In the genomic region with DNA sequence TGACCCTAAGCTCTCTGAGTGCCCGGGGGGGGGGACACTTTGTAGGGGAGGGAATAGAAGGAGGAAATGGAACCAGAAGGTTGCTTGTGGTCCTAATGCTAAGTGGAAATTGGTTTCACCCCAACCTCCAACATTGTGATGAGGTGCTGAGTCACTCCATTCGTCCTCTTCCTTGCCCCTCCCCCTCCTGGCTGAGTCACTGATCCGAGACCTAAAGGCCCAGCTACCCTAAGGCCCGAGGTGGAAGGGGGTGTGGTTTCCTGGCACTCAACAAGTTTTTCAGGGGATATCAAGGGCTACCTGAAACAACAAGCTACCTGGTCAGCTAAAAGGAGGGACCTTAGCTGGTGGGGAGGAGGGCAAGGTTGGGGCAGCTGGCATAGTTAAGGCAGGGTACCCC, we compare ENCODE assay signal across 10 mouse cellular contexts. TPM values are rescaled to one million over a fixed set of nuclear protein-coding genes. Genes with fewer than 3 reads are reported as not detected.
DNase-seq lines count a peak whose midpoint lies in the region; ATAC-seq lines count a peak whose summit lies in the region.
"Had no signal": no experiment of that assay in that cellular context is flagged by ENCODE, and none has a peak within 500 bp of the region (broad histone marks: within the 10 kb centered on the region; RNA-seq: fewer than 3 reads in every experiment).

No protein-coding gene starts in this region.

- H3K9me3 ChIP-seq in lung, embryonic 15.5 days = no peaks in the 10 kb centered on the region
- no peaks in the 10 kb centered on the region for H3K9me3 ChIP-seq in midbrain, embryonic 13.5 days
- no peaks in the 10 kb centered on the region for H3K9me3 ChIP-seq in forebrain, embryonic 15.5 days
- H3K9me3 ChIP-seq in midbrain, embryonic 14.5 days (ENCODE audit: control insufficient read depth, low read length) = no peaks in the 10 kb centered on the region
- H3K9me3 ChIP-seq: embryonic facial prominence, embryonic 15.5 days; neural tube, embryonic 12.5 days had no signal

- no peak overlapping the region for H3K4me2 ChIP-seq in lung, embryonic 15.5 days
- H3K4me2 ChIP-seq in midbrain, embryonic 13.5 days (replicated peaks) = no peak overlapping the region
- no peak overlapping the region for H3K4me2 ChIP-seq in forebrain, embryonic 15.5 days (replicated peaks)
- H3K4me2 ChIP-seq in midbrain, embryonic 14.5 days (ENCODE audit: low read length) = no peak overlapping the region
- H3K4me2 ChIP-seq: embryonic facial prominence, embryonic 15.5 days; neural tube, embryonic 12.5 days had no signal

- no peaks in the 10 kb centered on the region for H3K27me3 ChIP-seq in lung, embryonic 15.5 days
- H3K27me3 ChIP-seq in midbrain, embryonic 13.5 days = 0 out of 2 replicates have a peak, but pooled peaks cover 4% of the 10 kb centered on the region
- no peaks in the 10 kb centered on the region for H3K27me3 ChIP-seq in forebrain, embryonic 15.5 days
- H3K27me3 ChIP-seq in midbrain, embryonic 14.5 days (ENCODE audit: control insufficient read depth, insufficient read depth, low read length) = no peaks in the 10 kb centered on the region
- H3K27me3 ChIP-seq: embryonic facial prominence, embryonic 15.5 days; neural tube, embryonic 12.5 days had no signal

- H3K4me1 ChIP-seq in lung, embryonic 15.5 days = no peaks in the 10 kb centered on the region
- no peaks in the 10 kb centered on the region for H3K4me1 ChIP-seq in midbrain, embryonic 13.5 days (replicated peaks)
- 0 out of 2 replicates have a peak, but pooled peaks cover 2% of the 10 kb centered on the region for H3K4me1 ChIP-seq in forebrain, embryonic 15.5 days
- no peaks in the 10 kb centered on the region for H3K4me1 ChIP-seq in midbrain, embryonic 14.5 days (ENCODE audit: control insufficient read depth, insufficient read depth, low read length)
- H3K4me1 ChIP-seq: neural tube, embryonic 12.5 days had no signal

- no peak overlapping the region for H3K27ac ChIP-seq in lung, embryonic 15.5 days
- H3K27ac ChIP-seq in midbrain, embryonic 13.5 days = no peak overlapping the region
- H3K27ac ChIP-seq in forebrain, embryonic 15.5 days (replicated peaks) = no peak overlapping the region
- H3K27ac ChIP-seq in midbrain, embryonic 14.5 days (replicated peaks; ENCODE audit: low read depth, low read length) = no peak overlapping the region
- H3K27ac ChIP-seq: embryonic facial prominence, embryonic 15.5 days; neural tube, embryonic 12.5 days had no signal

- 0 out of 2 replicates have a peak, but pooled peaks have one; percentile 12 for ATAC-seq in lung, embryonic 15.5 days (ENCODE audit: borderline replicate concordance, extremely low read depth, low FRiP score, low TSS enrichment)
- no peak for ATAC-seq in midbrain, embryonic 13.5 days
- ATAC-seq in forebrain, embryonic 15.5 days (replicated peaks) = no peak
- no peak for ATAC-seq in midbrain, embryonic 14.5 days (ENCODE audit: low FRiP score, low TSS enrichment)

- no peak overlapping the region for H3K9ac ChIP-seq in lung, embryonic 15.5 days
- H3K9ac ChIP-seq in midbrain, embryonic 13.5 days (replicated peaks) = no peak overlapping the region
- no peak overlapping the region for H3K9ac ChIP-seq in forebrain, embryonic 15.5 days (replicated peaks)
- no peak overlapping the region for H3K9ac ChIP-seq in midbrain, embryonic 14.5 days (replicated peaks; ENCODE audit: low read length)
- H3K9ac ChIP-seq: embryonic facial prominence, embryonic 15.5 days; neural tube, embryonic 12.5 days had no signal

- no peak for DNase-seq in lung, postnatal 25 days (ENCODE audit: low spot score)
- peak; percentile 90 to 94 for DNase-seq in adrenal gland, postnatal 36 days
- DNase-seq in kidney, postnatal 36 days = peak; percentile 70 to 77
- DNase-seq in spleen, postnatal 36 days (ENCODE audit: low spot score in 2 of 2) = peak; percentile 47 to 73
- no peak for DNase-seq in midbrain, embryonic 14.5 days

- H3K36me3 ChIP-seq in lung, embryonic 15.5 days = no peaks in the 10 kb centered on the region
- H3K36me3 ChIP-seq in midbrain, embryonic 13.5 days = no peaks in the 10 kb centered on the region
- H3K36me3 ChIP-seq in forebrain, embryonic 15.5 days = no peaks in the 10 kb centered on the region
- H3K36me3 ChIP-seq in midbrain, embryonic 14.5 days (ENCODE audit: control insufficient read depth, insufficient read depth, low read length) = no peaks in the 10 kb centered on the region
- H3K36me3 ChIP-seq: embryonic facial prominence, embryonic 15.5 days; neural tube, embryonic 12.5 days had no signal

- 24% methylated on average over 4 of the region's 4 CpGs for WGBS in lung, embryonic 15.5 days
- 19% methylated on average over 4 of the region's 4 CpGs for WGBS in midbrain, embryonic 13.5 days
- 28% methylated on average over 4 of the region's 4 CpGs for WGBS in forebrain, embryonic 15.5 days
- WGBS in midbrain, embryonic 14.5 days = 25% methylated on average over 4 of the region's 4 CpGs

- no peak overlapping the region for H3K4me3 ChIP-seq in lung, embryonic 15.5 days
- H3K4me3 ChIP-seq in midbrain, embryonic 13.5 days (replicated peaks) = no peak overlapping the region
- H3K4me3 ChIP-seq in forebrain, embryonic 15.5 days = no peak overlapping the region
- no peak overlapping the region for H3K4me3 ChIP-seq in midbrain, embryonic 14.5 days (replicated peaks; ENCODE audit: low read depth, low read length)
- H3K4me3 ChIP-seq: embryonic facial prominence, embryonic 15.5 days; neural tube, embryonic 12.5 days had no signal

RNA-seq across cellular contexts. Expression of gene Ctsd, which starts 5.4 kb away (rescaled TPM):
- 272 and 299 TPM in 2 replicates for polyA plus RNA-seq in lung, embryonic 15.5 days (2015; fragmentation: Nextera tagmentation; extraction: Ambion mirVana)
- 1,000 to 10,000 TPM in 1 of 2 experiments, 100 to 1,000 TPM in 1; 932 to 1,123 TPM for total RNA-seq in adrenal gland, postnatal 36 days (2021)
- polyA plus RNA-seq in midbrain, embryonic 13.5 days (2015; fragmentation: Nextera tagmentation; extraction: Ambion mirVana) = 191 and 206 TPM in 2 replicates
- polyA plus RNA-seq in forebrain, embryonic 15.5 days (2015; fragmentation: Nextera tagmentation; extraction: Ambion mirVana) = 195 and 218 TPM in 2 replicates
- polyA plus RNA-seq in midbrain, embryonic 14.5 days (2014; fragmentation: Nextera tagmentation; extraction: Ambion mirVana) = 208 and 229 TPM in 2 replicates

RNA-seq across cellular contexts. Expression of gene Gm49369, which starts 10.7 kb away (rescaled TPM):
- 0.39 and 0.72 TPM in 2 replicates for polyA plus RNA-seq in lung, embryonic 15.5 days (2015; fragmentation: Nextera tagmentation; extraction: Ambion mirVana)
- 1 to 10 TPM; 2.6 to 3.3 TPM for total RNA-seq in adrenal gland, postnatal 36 days (2021)
- polyA plus RNA-seq in midbrain, embryonic 13.5 days (2015; fragmentation: Nextera tagmentation; extraction: Ambion mirVana) = not detected in 2 replicates
- polyA plus RNA-seq in forebrain, embryonic 15.5 days (2015; fragmentation: Nextera tagmentation; extraction: Ambion mirVana) = 1.0 and 3.0 TPM in 2 replicates
- polyA plus RNA-seq in midbrain, embryonic 14.5 days (2014; fragmentation: Nextera tagmentation; extraction: Ambion mirVana) = 1.8 TPM in 1 of 2 replicates, not detected in the other
- polyA plus RNA-seq: embryonic facial prominence, embryonic 15.5 days had no signal

RNA-seq across cellular contexts. Expression of gene Ifitm10, which starts 19.6 kb away (rescaled TPM):
- 5.4 and 5.7 TPM in 2 replicates for polyA plus RNA-seq in lung, embryonic 15.5 days (2015; fragmentation: Nextera tagmentation; extraction: Ambion mirVana)
- total RNA-seq in adrenal gland, postnatal 36 days (2021) = 1 to 10 TPM; 3.0 to 4.4 TPM
- 1.9 and 2.3 TPM in 2 replicates for polyA plus RNA-seq in midbrain, embryonic 13.5 days (2015; fragmentation: Nextera tagmentation; extraction: Ambion mirVana)
- 2.4 and 3.1 TPM in 2 replicates for polyA plus RNA-seq in forebrain, embryonic 15.5 days (2015; fragmentation: Nextera tagmentation; extraction: Ambion mirVana)
- 3.9 and 6.1 TPM in 2 replicates for polyA plus RNA-seq in midbrain, embryonic 14.5 days (2014; fragmentation: Nextera tagmentation; extraction: Ambion mirVana)

RNA-seq across cellular contexts. Expression of gene Syt8, which starts 41.5 kb away (rescaled TPM):
- 0.34 and 0.87 TPM in 2 replicates for polyA plus RNA-seq in lung, embryonic 15.5 days (2015; fragmentation: Nextera tagmentation; extraction: Ambion mirVana)
- total RNA-seq in adrenal gland, postnatal 36 days (2021) = not detected
- not detected in 2 replicates for polyA plus RNA-seq in midbrain, embryonic 13.5 days (2015; fragmentation: Nextera tagmentation; extraction: Ambion mirVana)
- not detected in 2 replicates for polyA plus RNA-seq in forebrain, embryonic 15.5 days (2015; fragmentation: Nextera tagmentation; extraction: Ambion mirVana)
- polyA plus RNA-seq in midbrain, embryonic 14.5 days (2014; fragmentation: Nextera tagmentation; extraction: Ambion mirVana) = not detected in 2 replicates

RNA-seq across cellular contexts. Expression of gene Tnni2, which starts 48.4 kb away (rescaled TPM):
- 2.4 and 7.4 TPM in 2 replicates for polyA plus RNA-seq in lung, embryonic 15.5 days (2015; fragmentation: Nextera tagmentation; extraction: Ambion mirVana)
- under 1 TPM; 0.50 to 0.89 TPM for total RNA-seq in adrenal gland, postnatal 36 days (2021)
- 0.59 and 0.75 TPM in 2 replicates for polyA plus RNA-seq in midbrain, embryonic 13.5 days (2015; fragmentation: Nextera tagmentation; extraction: Ambion mirVana)
- polyA plus RNA-seq in forebrain, embryonic 15.5 days (2015; fragmentation: Nextera tagmentation; extraction: Ambion mirVana) = 0.73 and 0.93 TPM in 2 replicates
- not detected in 2 replicates for polyA plus RNA-seq in midbrain, embryonic 14.5 days (2014; fragmentation: Nextera tagmentation; extraction: Ambion mirVana)

Comparison
In these comparisons a context has a peak if more than half of its experiments do, and no peak if none do; other contexts are left out.
1. DNase-seq: peak in adrenal gland, postnatal 36 days (2 of 2), kidney, postnatal 36 days (2 of 2) and spleen, postnatal 36 days (2 of 2); none in lung, postnatal 25 days (single experiment) and midbrain, embryonic 14.5 days (single experiment).